Mouse (Mus musculus) CD4-positive, CD25-positive, alpha-beta regulatory T cell, adult 2 months (primary cell): ENCODE results near the gene Ifi27.
"Not testable (repeated sequence)": the region's sequence is repeated elsewhere in the genome, so short reads cannot be mapped to it uniquely, and the experiment has no call there.

Experiments
- DNase-seq: peaks from one replicate; pipeline ENCODE4 v3.0.0-alpha.2; 2012; ENCODE audit warnings: low read depth, low spot score

Ifi27 gene

GRCm38 (mm10) chr12:103453361-103453760 is 19.4 kb downstream of the Ifi27 start:
- no peak for DNase-seq

- not testable (repeated sequence) for DNase-seq
Observed at GRCm38 (mm10) chr12:103456727-103457126, 22.7 kb downstream of the Ifi27 start.

GRCm38 (mm10) chr12:103457140-103457539 is 23.1 kb downstream of the Ifi27 start, which contains the start of gene Ifi27l2b:
Ifi27l2b (minus strand) TSS chr12:103457223.
- DNase-seq, result no peak

GRCm38 (mm10) chr12:103474481-103474880 is 40.5 kb downstream of the Ifi27 start:
- DNase-seq, result no peak

GRCm38 (mm10) chr12:103476779-103477389 is 42.9 kb downstream of the Ifi27 start:
- no peak for DNase-seq

GRCm38 (mm10) chr12:103477461-103478015 is 43.5 kb downstream of the Ifi27 start:
- DNase-seq, result no peak

GRCm38 (mm10) chr12:103481671-103482070 is 47.7 kb downstream of the Ifi27 start:
- DNase-seq, result no peak

GRCm38 (mm10) chr12:103482781-103483180 is 48.8 kb downstream of the Ifi27 start:
- no peak for DNase-seq

- not testable (repeated sequence) for DNase-seq
Observed at GRCm38 (mm10) chr12:103484200-103484972, 50.4 kb downstream of the Ifi27 start.

- DNase-seq, result no peak
Observed at GRCm38 (mm10) chr12:103486726-103487125, 52.7 kb downstream of the Ifi27 start.

GRCm38 (mm10) chr12:103487276-103487675 is 53.3 kb downstream of the Ifi27 start:
- no peak for DNase-seq

GRCm38 (mm10) chr12:103487750-103488149 is 53.7 kb downstream of the Ifi27 start:
- DNase-seq, result no peak
